Mouse (Mus musculus) bone marrow macrophage, adult 2 months (primary cell): ENCODE results near the gene Nme2.

Experiments used
- CTCF ChIP-seq: IDR thresholded peaks from 2 replicates; pipeline ENCODE4 v1.5.1; 2012; ENCODE audit warnings: low read depth, mild to moderate bottlenecking, low read length, moderate library complexity
- POLR2A ChIP-seq: IDR thresholded peaks from 2 replicates; pipeline ENCODE4 v1.6.1; 2012; ENCODE audit warnings: mild to moderate bottlenecking, low read depth, low read length, borderline replicate concordance

DNA sequence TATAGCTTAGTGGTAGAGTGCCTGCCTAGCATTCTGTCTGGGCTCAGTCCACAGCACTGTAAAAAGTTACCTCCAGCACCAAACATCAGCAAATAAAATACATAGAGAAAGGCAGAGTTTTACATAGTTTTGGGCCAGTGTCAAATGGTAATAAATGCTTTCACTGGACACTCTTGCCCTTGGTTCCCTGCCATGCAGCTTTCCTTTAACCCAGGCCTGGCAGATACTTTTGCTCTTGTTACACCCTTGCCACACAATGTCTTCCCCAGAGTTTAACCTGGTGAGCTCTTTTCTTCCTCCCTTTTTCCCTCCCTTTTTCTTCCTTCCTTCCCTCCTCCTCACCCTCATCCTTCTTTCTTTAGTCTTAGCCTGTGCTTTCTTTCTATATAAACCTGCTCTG, 43.2 kb upstream of the Nme2 start:
- no peak for TF ChIP-seq CTCF
- TF ChIP-seq POLR2A, result no peak
